Mouse (Mus musculus) cerebellum, adult 8-10 months (tissue): Measurements from ENCODE around the gene Rab35.

Source experiments
- DNase-seq: peaks from one replicate; pipeline ENCODE4 v3.0.0; 2022

Rab35 gene

DNA sequence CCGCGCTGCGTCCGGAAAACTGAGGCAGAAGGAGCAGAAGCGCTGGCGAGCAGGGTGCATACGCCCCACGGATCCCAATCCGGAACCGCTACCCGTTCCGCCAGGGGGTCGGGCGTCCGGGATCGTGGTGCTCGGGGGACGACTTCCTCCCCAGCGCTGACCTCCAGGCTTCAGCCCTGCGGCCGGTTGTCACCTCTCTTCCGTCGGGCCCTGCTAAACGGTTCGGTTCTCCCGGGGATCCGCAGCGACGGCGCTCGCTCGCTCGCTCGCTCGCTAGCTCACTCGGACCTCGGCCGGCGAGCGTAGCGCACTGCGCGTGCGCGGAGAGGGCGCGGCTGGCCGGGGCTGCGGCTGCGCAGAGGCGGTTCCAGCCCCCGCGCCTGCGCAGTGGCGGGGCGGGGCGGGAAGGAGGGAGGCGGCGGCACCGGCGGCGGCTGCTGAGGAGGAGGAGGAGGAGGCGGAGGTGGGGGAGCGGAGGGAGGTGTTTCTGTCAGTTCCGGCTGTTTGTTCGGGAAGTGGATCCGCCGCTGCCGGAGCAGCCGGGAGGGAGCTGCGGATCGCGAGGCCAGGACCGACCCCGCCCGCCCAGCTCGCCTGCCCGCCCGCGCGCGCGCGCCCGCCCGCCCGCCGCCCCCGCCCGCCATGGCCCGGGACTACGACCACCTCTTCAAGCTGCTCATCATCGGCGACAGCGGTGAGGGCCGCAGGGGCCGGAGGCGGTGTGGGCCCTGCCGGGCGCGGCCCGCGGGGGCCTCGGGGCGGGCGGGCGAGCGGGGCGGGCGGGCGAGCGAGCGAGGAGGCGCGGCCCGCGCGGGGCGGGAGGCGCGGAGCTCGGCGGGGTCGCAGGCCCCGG lies at the start of gene Rab35:
Rab35 (plus strand) TSS at position 404 of the 853 bp plus-strand sequence.
- DNase-seq = peak; percentile 93

DNA sequence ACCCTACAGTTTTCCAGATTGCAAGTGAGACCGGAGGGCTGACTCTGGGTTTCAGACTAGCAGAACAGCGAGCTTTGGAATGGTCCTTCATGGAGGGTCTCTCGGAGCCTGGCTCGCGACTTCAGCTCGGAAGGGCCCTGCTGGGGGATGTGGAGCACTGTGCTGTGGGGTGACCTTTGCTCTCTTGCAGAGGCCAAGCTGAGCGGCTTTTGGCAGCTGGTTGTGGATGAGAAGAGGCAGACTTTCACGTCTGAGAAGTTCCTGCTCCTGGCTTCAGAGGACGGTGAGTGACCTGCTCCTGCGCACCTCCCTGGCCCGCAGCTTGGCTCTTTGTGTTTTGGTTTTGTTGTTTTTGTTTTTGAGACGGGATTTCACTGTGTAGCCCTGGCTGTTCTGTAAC lies 46.1 kb upstream of the Rab35 start:
- DNase-seq = no peak

DNA sequence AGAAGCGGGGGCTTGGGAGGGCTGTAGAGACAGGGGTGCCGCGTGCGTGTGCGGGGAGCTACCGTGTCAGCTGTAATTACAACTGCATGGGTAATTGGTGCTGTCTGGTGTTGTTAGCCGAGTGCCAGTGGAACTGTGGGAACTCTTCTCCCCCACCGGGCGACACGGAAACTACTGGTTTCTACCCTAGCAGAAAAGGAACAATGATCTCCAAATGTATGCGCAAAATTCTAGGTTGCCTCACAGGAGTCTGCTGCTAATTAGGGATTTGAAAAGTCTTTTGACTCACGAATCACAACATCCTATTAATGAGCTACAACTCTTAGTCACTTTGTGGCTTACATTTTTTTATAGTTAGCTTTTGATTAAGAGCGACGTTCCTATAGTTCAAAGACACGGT lies 45.5 kb upstream of the Rab35 start:
- no peak for DNase-seq

DNA sequence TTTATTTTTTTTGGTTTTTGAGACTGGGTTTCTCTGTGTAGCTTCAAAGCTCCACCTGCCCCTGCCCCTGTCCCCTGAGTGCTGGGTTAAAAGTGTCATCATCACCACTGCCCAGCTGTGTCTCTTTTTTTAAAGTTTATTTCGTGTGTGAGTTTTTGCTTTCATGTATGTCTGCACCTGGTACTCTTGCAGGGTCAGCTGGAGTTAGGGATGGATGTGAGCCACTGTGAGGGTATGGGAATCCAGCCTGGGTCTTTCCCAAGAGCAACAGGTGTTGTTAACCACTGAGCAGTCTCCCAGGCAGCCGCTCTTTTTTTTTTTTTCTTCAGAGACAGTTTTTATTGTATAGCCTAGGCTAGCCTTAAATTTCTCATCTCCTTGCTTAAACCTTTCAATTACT lies 44.9 kb upstream of the Rab35 start:
- DNase-seq = no peak

DNA sequence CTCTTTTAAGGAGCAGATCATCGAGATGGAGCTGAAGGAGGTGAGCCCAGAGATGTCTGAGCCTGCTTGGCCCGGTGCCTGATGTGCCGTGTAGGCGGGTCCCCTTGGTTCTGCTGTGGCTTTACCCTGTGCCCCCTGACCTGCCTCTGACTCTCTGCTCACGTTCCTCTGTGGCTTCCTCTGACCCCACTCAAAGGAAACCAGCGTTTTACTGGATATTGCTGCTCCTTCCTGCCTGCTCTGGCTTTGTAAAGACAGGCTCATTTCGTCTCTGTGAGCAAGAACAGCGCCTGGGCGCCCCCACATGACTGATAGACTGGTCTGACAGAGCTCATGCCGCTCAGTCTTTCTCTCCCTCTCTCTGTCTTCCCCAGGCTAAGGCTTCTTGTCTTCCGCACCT lies 40.7 kb upstream of the Rab35 start:
- no peak for DNase-seq

DNA sequence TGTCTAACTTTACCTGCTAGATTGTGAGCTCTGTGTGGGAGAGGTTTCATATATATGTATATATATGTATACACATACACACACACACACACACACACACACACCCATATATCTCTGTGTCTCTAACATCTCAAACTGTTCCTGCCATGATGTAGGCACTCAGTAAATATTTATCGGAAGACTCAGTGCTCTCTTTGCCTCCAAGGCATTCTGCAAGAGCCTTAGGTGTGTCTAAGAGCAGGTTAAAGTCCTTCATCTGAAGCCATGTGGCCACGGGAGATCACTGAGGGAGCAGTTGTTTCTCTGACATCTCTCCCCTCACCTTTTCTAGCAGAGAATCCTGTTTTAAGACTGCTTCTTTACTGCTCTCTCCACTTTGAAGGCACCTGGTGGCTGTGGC lies 40.2 kb upstream of the Rab35 start:
- no peak for DNase-seq

DNA sequence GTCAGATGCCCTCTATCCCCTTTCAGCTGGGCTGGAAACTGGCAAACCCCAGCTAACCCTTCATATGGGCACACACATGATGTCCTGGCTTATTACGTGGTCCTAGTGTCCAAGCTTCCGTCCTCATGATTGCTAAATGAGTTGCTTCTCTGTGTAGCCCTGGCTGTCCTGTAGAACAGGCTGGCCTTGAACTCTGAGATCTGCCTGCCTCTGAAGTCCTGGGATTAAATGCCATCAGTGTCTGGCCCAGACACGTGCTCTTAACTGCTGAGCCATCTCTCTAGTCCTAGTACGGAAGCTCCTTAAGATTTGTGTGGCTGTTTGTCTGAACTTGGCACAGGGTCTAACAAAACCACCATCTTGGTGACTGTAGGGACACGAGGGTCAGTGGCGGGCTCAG lies 28.1 kb upstream of the Rab35 start:
- no peak for DNase-seq

DNA sequence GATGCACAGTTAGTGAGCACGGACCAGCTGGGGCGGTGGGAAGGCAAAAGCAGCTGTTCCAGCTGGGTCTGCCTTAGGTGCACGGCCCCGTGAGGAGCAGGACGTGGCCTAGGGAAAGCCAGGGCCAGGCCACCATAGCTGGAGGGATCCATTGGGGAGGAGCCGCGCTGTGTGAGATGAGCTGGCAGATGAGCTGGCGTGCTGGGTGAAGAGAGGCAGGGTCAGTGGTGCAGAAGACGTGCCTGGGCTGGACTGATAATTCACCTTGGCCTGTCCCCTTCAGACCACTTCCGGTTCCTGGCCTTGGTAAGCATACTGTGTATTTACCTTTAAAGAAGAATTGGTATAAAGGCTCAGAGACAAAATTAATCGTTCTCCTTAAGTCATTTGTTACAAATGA lies 20.1 kb upstream of the Rab35 start:
- no peak for DNase-seq

DNA sequence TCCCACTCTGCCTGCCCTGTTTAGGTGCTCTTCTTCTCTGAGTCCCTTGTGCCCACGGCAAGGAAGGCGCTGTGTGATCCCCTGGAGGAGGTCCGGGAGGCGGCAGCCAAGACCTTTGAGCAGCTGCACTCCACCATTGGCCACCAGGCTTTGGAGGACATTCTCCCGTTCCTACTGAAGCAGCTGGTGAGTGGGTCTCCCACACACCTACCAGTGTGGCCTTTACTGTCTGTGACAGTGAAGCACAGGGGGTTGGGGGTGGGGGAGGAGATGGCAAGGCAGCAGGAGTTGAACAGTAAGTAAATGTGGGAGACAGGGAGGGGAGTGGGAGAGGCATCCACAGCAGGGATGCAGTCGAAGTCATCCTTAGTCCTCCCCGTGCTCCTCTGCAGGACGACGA lies 18.4 kb upstream of the Rab35 start:
- DNase-seq = no peak

DNA sequence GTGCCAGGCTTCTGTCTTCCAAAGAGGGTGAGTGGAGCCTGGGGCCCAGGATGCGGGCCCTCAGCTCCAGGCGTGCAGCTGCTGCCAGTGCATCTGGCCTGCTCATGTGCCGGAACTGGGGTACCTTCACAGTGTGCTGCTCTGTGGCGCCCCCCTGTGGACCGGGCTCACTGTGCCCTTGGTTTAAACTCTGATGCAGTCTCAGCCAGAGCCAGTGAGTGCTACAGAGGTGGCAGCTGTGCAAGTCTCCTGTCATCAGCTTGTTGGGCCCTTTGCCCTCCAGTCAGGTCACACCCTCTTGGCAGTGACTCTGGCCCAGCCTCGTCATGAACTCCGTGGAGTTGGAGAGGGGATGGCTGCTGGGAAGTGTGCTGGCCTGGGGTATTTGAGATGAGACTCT lies 16.8 kb upstream of the Rab35 start:
- DNase-seq = no peak

DNA sequence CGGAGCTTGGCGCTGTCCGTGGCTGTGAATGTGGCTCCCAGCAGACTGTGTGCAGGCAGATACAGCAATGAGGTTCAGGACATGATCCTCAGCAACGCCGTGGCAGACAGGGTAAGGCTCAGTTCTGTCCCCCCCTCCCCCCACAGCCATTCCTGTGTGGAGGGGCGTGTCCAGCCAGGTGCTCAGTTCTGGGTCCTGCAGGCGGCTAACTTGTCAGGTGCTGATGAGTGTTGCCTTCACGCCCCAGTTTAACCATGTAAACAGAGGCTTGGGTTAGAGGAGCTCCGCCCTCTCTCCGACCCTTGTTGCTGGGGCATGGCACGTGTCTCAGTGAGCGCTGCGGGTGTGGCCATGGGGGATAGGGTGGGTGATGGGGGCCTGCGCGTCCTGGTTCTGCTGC lies 12.0 kb upstream of the Rab35 start:
- DNase-seq = no peak

DNA sequence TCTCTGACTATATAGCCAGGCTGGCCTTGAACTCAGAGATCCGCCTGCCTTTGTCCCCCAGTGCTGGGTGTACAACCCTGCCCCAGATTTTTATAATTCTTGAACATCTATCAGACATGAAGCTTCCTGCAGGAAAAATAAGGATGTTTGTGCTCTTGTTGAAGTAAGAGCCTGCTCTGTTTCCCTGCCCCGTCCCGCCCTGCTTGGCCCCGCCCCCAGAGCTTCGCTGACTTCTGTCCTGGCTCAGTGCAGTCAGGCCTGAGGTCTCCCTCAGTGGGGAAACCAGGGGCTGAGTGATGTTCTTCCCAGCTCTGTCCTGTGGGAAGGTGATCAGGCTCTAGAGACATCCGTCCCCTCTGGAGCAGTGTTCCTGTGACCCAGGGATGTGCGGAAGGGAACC lies 9.0 kb upstream of the Rab35 start:
- DNase-seq = no peak

DNA sequence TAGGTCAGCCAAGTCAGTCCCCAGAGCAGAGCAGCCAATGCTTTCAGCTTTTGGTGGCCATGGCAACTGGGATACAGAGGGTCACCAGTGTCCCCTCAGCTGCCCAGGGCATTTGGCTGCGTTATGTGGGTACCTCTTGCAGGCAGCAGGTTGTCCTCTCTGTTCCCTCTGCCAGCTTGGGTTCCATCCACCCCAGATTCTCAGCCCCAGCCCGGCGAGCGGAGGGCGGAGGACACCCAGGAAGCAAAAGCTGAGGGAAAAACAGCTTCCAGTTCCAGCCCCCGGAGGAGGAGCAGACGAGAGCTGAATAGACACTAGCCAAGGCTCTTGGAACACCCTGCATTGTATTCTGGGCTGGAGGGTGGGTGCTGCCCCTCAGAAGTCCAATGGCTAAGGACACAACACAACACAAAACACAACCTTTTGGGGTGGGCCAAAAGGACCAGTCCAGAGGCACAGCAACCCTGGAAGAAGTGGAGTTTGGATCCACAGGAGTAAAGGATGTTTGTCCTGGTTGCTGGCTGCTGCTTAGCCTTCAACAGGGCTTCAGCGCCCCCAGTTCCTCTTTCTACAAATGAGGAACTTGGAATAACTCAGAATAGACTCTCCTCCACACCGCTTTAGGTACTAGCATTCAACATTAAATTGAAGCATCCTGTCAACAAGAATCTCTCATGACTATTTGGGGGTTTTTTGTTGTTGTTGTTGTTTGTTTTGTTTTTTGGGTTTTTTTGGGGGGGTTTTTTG lies 7.8 kb upstream of the Rab35 start:
- no peak for DNase-seq

DNA sequence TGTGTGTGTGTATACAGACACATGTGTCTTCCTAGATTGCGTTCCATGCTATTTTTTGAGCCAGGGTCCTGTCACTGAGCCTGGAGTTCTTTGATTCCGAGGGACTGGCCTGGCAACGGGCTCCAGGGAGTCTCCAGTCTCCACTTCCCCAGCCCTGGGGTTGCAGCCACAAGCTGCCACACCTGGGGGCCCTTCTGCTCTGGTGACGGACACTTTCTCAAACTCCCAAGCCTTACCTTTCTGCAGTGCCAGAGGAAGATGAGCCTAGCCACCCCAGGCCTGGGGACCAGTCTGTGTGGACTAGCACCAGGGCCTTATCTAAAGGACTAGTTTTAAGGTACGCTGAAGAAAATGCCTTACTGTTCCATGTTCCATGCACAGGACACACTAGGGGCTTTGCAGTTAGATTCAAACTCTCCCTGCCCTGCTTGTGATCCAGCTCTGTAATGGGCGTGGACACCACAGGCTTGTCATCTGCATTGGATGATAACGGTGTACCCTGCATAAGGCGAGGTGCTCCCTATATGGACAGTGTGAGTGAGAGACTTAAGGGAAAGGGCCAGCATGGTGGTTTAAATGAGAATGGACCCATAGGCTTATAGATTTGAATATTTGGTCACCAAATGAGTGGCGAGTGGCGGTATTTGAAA lies 5.3 kb upstream of the Rab35 start:
- no peak for DNase-seq

DNA sequence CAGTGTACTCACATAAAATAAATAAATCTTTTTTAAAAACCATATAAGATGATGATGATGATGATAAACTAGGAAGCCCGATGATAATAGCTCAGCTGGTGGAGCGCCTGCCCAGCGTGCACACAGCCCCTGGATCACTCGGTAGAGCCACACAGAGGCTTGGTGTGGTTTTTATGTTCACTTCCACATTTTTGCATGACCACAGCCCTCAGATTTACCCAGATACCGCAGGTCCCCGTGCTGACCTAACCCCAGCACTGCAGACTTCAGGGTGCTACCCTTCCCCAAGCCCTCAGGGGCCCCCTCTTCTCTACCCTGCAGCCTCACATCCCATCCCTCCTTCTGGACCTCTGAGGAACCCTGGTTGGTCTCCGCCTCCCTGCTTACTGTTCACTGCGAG lies 3.6 kb upstream of the Rab35 start:
- no peak for DNase-seq

DNA sequence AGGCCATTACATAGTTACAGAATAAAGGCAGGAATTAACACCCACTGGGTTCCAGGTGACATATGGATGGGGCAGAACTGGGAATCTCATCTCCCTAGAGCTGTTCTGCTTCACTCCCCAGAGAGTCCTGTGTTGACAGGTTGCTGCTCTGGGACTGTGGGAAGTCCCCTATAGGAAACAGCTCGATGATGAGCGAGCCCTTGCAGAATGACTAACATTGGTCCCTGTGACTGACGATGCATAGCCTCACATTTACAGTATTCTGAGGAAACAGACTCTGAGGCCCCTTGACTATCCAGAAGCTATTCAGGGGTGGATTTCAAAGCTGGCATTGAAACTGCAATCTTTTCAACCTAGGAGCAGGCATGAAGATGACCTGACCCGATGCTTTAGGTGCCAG lies 2.0 kb upstream of the Rab35 start:
- no peak for DNase-seq

DNA sequence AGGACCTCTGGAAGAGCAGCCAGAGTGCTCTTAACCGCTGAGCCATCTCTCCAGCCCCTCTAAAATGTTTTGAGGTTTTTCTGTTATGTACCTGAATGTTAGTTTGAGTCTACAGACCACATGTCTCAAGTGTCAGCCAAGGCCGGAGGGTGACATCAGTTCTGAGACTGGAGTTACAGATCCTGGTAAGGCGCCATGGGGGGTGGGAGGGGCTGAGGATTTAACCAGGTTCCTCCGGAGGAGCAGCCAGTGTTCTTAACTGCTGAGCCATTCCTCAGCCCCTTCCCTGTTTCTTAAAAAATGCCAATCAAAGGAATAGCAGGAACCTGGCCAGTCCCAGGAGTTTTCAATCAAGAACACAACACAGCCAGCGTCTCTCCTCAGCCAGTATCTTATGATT lies 1.4 kb upstream of the Rab35 start:
- DNase-seq = no peak

DNA sequence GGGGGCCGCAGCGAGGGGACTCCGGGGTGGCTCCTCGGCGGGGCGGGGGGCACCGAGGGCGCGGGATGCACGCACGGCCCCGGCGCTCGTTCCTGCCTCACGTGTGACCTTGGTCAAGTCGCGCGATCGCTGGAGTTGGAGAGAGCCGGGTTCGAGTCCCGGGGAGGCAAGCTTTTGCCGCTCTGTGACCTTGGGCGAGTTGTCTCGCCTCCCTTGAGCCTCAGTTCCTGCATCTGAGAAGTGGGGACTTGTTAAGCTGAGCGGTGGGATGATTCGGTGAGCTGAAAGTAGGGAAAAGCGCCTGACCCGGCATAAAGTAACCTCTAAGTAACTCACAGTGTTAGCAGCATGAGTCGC lies 628 bp downstream of the Rab35 start:
- peak; percentile 59 for DNase-seq

DNA sequence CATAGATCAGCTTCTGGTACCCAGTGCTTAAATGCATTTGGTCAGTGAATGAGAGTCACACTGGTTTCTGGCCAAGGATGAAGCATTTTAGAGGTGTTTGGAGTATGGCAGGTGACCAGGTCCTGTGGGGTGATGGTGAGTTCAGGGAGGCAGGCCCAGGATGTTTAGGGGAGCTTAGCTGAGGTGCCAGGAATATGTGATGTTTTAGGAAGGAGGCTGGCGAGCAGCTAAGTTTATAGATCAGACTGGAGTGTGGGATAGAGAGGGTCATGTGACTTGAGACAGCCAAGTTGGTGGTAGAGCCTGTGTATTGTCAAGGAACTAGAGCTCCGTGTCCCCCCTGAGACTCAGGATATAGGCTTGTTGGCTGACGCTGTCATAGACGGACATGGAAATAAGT lies 1.4 kb downstream of the Rab35 start:
- no peak for DNase-seq

DNA sequence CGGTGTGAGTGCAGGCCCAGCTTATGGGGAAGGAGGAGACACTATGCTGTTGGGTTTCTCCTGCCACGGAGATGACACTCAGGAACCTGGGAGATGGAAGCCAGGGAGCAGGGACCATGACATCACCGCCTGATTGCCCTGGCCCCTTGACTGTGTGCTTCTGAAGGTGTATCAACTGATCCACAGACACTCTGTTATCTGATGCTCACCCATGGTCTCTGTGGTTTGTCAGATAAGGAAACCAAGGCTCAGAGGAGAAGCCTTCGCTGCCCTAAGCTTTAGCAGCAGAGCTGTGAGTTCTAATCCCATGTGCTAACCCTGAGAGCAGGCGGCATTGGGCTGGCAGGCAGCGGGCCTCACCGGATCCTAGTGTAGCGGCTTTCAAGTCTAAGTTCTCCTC lies 2.3 kb downstream of the Rab35 start:
- no peak for DNase-seq

DNA sequence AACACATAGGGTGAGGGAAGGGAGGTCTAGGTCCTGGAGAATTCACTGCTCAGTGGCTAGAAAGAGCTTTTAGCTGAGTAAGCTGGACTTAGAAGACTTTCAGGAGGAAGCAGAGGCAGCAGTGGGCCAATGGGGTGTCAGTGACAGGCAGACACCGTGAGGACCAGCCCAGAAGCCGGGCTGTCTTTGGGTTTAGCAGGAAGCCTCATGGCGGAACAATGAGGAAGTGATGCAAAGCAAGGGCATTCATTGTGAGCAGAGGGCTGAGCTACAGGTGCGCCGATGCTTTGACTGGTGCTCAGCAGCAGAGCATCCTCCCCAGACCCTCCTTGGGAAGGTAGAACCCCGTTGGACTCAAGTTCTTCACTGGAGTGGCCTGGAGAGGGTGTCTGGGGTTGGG lies 3.8 kb downstream of the Rab35 start:
- no peak for DNase-seq

DNA sequence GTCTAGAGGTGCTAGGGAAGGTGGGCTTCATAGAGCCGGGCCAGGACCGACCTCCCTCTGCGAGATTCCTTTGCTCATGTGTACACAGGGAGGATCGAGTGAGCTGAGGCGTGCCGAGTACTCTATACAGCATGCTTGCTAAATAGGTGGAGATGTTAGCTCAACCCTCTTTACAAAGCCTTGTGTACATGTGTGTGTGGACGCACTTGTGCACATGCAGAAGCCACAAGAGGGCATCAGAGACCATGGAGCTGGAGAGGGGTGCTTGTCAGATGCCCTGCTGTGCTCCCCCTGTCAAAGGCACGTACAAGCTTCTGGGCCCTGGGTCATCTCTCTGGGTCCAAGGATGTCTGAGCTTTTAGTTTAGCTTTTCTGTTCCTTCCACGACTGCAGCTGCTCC lies 12.5 kb downstream of the Rab35 start:
- no peak for DNase-seq

DNA sequence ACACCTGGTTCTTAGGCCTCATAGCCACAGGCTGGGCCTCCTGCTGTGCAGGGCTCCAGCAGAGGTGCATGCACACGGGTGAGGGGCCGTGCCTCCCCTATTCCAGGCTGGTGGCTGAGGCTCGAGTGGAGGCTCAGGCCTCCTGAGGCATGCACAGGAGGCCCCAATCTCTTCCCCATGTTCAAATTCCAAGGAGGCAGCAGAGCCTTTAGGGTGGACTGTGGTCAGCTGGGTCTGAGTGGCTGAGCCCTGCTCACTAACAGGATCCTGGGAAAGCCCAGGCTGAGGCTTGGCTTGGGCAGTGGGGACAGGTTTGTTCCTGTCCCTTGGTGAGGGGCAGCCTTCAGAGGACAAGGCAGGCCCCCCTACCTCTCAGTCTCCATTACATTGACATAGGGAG lies 17.2 kb downstream of the Rab35 start:
- DNase-seq = no peak

DNA sequence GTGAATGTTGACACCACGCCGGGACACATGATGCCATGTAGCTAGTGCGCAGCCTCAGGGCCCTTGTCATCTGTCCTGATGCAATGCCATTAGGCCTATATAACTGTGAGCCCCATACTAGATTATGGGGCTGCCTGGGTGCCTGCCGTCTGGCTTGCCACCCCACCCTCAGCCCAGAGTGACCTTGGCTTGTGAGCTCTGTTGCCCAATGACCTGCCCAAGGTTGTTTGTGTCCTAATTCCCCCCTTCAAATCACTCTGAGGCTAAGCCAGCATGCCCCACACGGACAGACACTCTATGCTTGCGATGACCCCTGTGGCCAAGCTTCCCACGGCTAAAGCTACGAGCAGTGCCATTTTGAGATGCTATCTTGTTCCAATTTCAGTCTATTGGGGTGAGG lies 18.0 kb downstream of the Rab35 start:
- DNase-seq = no peak
